24 mouse cellular contexts compared by ENCODE assay signal in the genomic region with DNA sequence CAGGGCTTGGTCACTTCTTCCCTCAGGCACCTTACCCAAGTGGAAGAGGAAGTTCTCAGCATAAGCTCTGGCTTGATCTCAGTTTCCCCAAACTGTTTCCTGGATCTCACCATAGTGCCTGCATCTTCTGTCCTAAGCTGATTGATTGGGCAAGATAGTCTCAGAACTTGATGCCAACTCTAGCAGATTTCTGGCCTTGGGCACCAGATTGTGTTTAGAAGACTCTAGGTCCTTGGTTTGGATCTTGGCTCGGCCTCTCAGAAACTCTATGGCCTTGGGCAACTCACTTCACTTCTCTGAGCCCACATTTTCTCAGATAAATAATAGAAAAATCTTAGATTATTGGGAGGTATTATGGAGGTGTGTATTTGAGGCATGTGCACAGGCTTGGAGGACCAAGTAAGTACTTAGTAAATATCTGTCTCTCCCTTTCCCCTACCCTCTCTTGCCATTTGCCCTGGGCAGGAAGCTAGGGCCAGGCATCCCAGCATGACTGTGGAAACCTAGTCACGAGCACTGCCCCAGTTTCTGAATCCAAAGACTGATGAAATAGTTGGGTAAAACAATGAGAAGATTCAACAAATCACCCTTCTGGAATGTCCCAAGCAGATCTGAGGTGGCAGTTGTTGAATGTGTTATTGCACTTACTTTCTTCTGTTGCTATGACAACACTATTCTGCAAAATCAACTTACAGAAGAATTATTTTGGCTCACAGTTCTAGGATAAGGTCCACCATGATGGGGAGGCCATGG.
DNase-seq lines count a peak whose midpoint lies in the region.
"Had no signal": no experiment of that assay in that cellular context is flagged by ENCODE, and none has a peak within 500 bp of the region (broad histone marks: within the 10 kb centered on the region; RNA-seq: fewer than 3 reads in every experiment).

No protein-coding gene starts in this region.

- DNase-seq in adrenal gland, adult 2 months: peak; percentile 61
- DNase-seq in adrenal gland, postnatal 4 days (ENCODE audit: low spot score in 2 of 2): no peak
- peak; percentile 60 for DNase-seq in ovary, adult 18-20 months (ENCODE audit: low spot score)
- DNase-seq in ovary, postnatal 10 days (ENCODE audit: low spot score): no peak
- DNase-seq in right cerebral cortex, postnatal 14 days: no peak
- DNase-seq in urinary bladder, adult 18-20 months (ENCODE audit: low spot score in 2 of 2): no peak
- DNase-seq: B cell, adult 2 months; cerebellum, adult 11-12 months; cerebellum, adult 8-10 months; cerebellum, postnatal 10 days; cerebellum, postnatal 36 days; gastrocnemius, postnatal 10 days; heart, adult 18-20 months; heart, postnatal 10 days; heart, postnatal 36 days had no signal

- H3K27ac ChIP-seq in macrophage: 0 out of 2 replicates have a peak overlapping the region, but pooled peaks have one; percentile 86
- H3K27ac ChIP-seq: forebrain, embryonic 10.5 days; forebrain, embryonic 13.5 days; heart, embryonic 15.5 days; hindbrain, embryonic 10.5 days; hindbrain, embryonic 13.5 days; intestine, embryonic 15.5 days had no signal

- 86% methylated on average over 2 of the region's 2 CpGs for WGBS in macrophage (ENCODE audit: missing documents)

- H3K4me3 ChIP-seq in macrophage (ENCODE audit: inconsistent target): no peak overlapping the region
- H3K4me3 ChIP-seq: forebrain, embryonic 10.5 days; forebrain, embryonic 13.5 days; heart, embryonic 12.5 days; heart, embryonic 15.5 days; hindbrain, embryonic 10.5 days; hindbrain, embryonic 13.5 days; intestine, embryonic 15.5 days had no signal

- no peaks in the 10 kb centered on the region for H3K79me2 ChIP-seq in macrophage (ENCODE audit: inconsistent target)

- H3K36me3 ChIP-seq in macrophage (ENCODE audit: inconsistent target): no peaks in the 10 kb centered on the region
- H3K36me3 ChIP-seq: forebrain, embryonic 10.5 days; G1E; heart, embryonic 12.5 days; heart, embryonic 15.5 days; hindbrain, embryonic 10.5 days; hindbrain, embryonic 13.5 days; intestine, embryonic 15.5 days had no signal

Comparison
In these comparisons a context has a peak if more than half of its experiments do, and no peak if none do; other contexts are left out.
1. DNase-seq: peak in adrenal gland, adult 2 months (single experiment) and ovary, adult 18-20 months (single experiment); none in adrenal gland, postnatal 4 days (0 of 2), ovary, postnatal 10 days (single experiment), right cerebral cortex, postnatal 14 days (single experiment) and urinary bladder, adult 18-20 months (0 of 2).